Mouse (Mus musculus) heart, adult 2 months (tissue): Measurements from ENCODE around the gene Wdr45.

Experiments used
- CTCF ChIP-seq: fragments of 200-600 bp; IDR thresholded peaks from 2 replicates; pipeline ENCODE4 v1.8.1; 2022; ENCODE audit warnings: antibody characterized with exemption, mild to moderate bottlenecking, moderate library complexity
- POLR2A ChIP-seq: fragments of 200-500 bp; IDR thresholded peaks from 2 replicates; pipeline ENCODE4 v1.6.1; 2011; ENCODE audit warnings: mild to moderate bottlenecking, low read depth, low read length, control low read depth; ENCODE audit not compliant: insufficient read depth

GRCm38 (mm10) chrX:7772766-7773165 is 58.6 kb downstream of the Wdr45 start:
- peak; percentile 62 for TF ChIP-seq CTCF
- TF ChIP-seq POLR2A, result no peak
